ENCODE assay signal across 23 mouse cellular contexts in the genomic region with DNA sequence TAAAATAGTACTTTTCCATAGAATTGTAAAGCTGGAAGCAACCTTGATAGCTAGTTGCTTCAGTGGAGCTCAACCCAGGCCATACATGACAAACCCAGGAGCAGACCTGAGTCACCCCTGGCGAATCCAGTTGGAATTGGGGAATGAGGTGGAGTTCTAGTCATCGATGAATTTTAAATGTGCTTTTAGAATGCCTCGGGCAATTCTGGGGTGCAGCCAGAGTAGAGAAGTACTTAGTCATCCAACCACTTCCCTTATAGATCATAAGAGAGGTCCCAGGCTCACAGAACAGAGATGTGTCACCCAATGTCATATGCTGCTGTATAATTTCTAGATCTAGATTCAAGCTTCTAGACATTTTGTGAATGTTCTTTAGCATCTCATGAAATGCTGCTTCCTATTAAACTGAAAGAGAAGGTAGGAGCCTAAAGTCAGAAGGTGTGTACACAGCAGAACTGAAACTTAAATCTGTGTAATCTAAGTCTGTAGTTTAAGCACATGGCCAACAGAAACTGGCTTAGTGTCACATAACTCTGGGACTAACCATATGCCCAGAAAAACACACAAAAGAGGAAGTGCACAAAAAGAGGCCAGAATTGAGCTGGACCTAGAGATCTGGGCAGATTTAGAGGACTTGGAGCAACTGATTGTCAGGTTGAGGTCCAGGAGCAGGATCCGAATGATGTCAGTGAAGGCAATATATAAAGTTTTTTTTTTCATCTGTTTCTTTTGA.
A peak's percentile ranks its signal among the peaks of the same experiment; 100 is the strongest.
DNase-seq lines count a peak whose midpoint lies in the region; ATAC-seq and TF ChIP-seq lines count a peak whose summit lies in the region.
"Had no signal": no experiment of that assay in that cellular context is flagged by ENCODE, and none has a peak within 500 bp of the region (broad histone marks: within the 10 kb centered on the region; RNA-seq: fewer than 3 reads in every experiment).

No protein-coding gene starts in this region.

- DNase-seq in 3T3-L1 (ENCODE audit: low read depth, low spot score) (peak; percentile 85), A20 (ENCODE audit: low read depth, low spot score) (peak; percentile 2)
- peak; percentile 0 for DNase-seq in Muller cell, postnatal 12 days (ENCODE audit: inconsistent ontology term)
- DNase-seq in frontal cortex, postnatal 10 days (ENCODE audit: low spot score in 2 of 2), result no peak
- DNase-seq in thymus, adult 18-20 months, result no peak
- DNase-seq: adrenal gland, adult 8-10 months; adrenal gland, postnatal 14 days; adrenal gland, postnatal 36 days; cerebellum, adult 11-12 months; cerebellum, adult 2 months; cerebellum, adult 9-10 months; cerebellum, postnatal 10 days; cerebellum, postnatal 25 days; forebrain, postnatal 0 days had no signal

- peak overlapping the region; percentile 75 for H3K27ac ChIP-seq in embryonic fibroblast, embryonic 13.5 days (ENCODE audit: insufficient read depth, low read length)
- H3K27ac ChIP-seq: embryonic facial prominence, embryonic 13.5 days; embryonic facial prominence, embryonic 15.5 days; forebrain, embryonic 13.5 days; forebrain, embryonic 15.5 days had no signal

- H3K4me3 ChIP-seq in embryonic fibroblast, embryonic 13.5 days (ENCODE audit: insufficient read depth, low read length), result no peak overlapping the region
- H3K4me3 ChIP-seq: embryonic facial prominence, embryonic 13.5 days; embryonic facial prominence, embryonic 15.5 days; forebrain, embryonic 13.5 days; forebrain, embryonic 15.5 days had no signal

- ATAC-seq in megakaryocyte-erythroid progenitor cell, adult 5-6 weeks (replicated peaks; ENCODE audit: low FRiP score, low TSS enrichment, poor library complexity, severe bottlenecking), result no peak
- ATAC-seq in megakaryocyte progenitor cell, adult 5-6 weeks (replicated peaks; ENCODE audit: poor library complexity), result no peak
- ATAC-seq: activated CD4-positive, CD25-positive, alpha-beta regulatory T cell, adult 4 months; forebrain, embryonic 13.5 days; forebrain, embryonic 15.5 days; forebrain, postnatal 0 days; Patski had no signal

- TF ChIP-seq CTCF in embryonic fibroblast, embryonic 13.5 days (IDR thresholded peaks at IDR 0.05; ENCODE audit: borderline replicate concordance, insufficient read depth, low read length), result no peak

- TF ChIP-seq POLR2A in embryonic fibroblast, embryonic 13.5 days (IDR thresholded peaks at IDR 0.05; ENCODE audit: low read depth, low read length), result no peak

- no peaks in the 10 kb centered on the region for H3K4me1 ChIP-seq in embryonic fibroblast, embryonic 13.5 days (ENCODE audit: control insufficient read depth, insufficient read depth, low read length)
- H3K4me1 ChIP-seq: embryonic facial prominence, embryonic 13.5 days; embryonic facial prominence, embryonic 15.5 days; forebrain, embryonic 13.5 days; forebrain, embryonic 15.5 days had no signal

Comparison
In these comparisons a context has a peak if more than half of its experiments do, and no peak if none do; other contexts are left out.
1. DNase-seq: peak in 3T3-L1 (single experiment), A20 (single experiment) and Muller cell, postnatal 12 days (single experiment); none in frontal cortex, postnatal 10 days (0 of 2) and thymus, adult 18-20 months (0 of 2).